Mouse (Mus musculus): Measurements from ENCODE around the gene Zmym3. TPM values are rescaled to one million over a fixed set of nuclear protein-coding genes. Genes with fewer than 3 reads are reported as not detected.
"Not testable (repeated sequence)": the region's sequence is repeated elsewhere in the genome, so short reads cannot be mapped to it uniquely, and the experiment has no call there.

The Zmym3 gene
- total RNA-seq, 4 experiments from 2014 or later, result 87.4 to 124 (median 103) TPM

- DNase-seq, result no peak
Observed at GRCm38 (mm10) chrX:101372946-101373345, 47.7 kb downstream of the Zmym3 start.

GRCm38 (mm10) chrX:101370573-101370972 is 50.1 kb downstream of the Zmym3 start:
- no peak for DNase-seq

GRCm38 (mm10) chrX:101369001-101369400 is 51.6 kb downstream of the Zmym3 start:
- peak; percentile 19 for DNase-seq

GRCm38 (mm10) chrX:101358902-101359301 is 61.7 kb downstream of the Zmym3 start:
- not testable (repeated sequence) for DNase-seq

Other genes with a start within 250 kb of the Zmym3 start
- 10 to 100 TPM; 49.1 to 69.9 (median 64.8) TPM for gene Snx12, start 198.3 kb downstream of the Zmym3 start, total RNA-seq (2022)
- 10 to 100 TPM; 34.8 to 37.6 (median 36.7) TPM for gene Foxo4, start 166.3 kb downstream of the Zmym3 start, total RNA-seq (2022)
- not detected for gene Gm614, start 156.9 kb downstream of the Zmym3 start, total RNA-seq (2022)
- 1 to 10 TPM; 4.7 to 6.7 (median 6.5) TPM for gene Il2rg, start 152.6 kb downstream of the Zmym3 start, total RNA-seq (2022)
- gene Gm20489, start 151.8 kb downstream of the Zmym3 start, total RNA-seq (2022), result 1 to 10 TPM in 1 of 4 experiments, not detected in 3; 1.2 TPM
- 10 to 100 TPM; 28.9 to 61.1 (median 42.5) TPM for gene Med12, start 146.8 kb downstream of the Zmym3 start, total RNA-seq (2022)
- gene Nlgn3, start 121.7 kb downstream of the Zmym3 start, total RNA-seq (2022), result 10 to 100 TPM; 23.5 to 27.3 (median 25.8) TPM
- gene Gjb1, start 44.5 kb downstream of the Zmym3 start, total RNA-seq (2022), result under 1 TPM in 1 of 4 experiments, not detected in 3; 0.48 TPM
- gene Nono, start 8.5 kb upstream of the Zmym3 start, total RNA-seq (2022), result 100 to 1,000 TPM; 175 to 204 (median 197) TPM
- gene Itgb1bp2, start 28.2 kb upstream of the Zmym3 start, total RNA-seq (2022), result 1 to 10 TPM in 1 of 4 experiments, under 1 TPM in 3; 0.38 to 1.3 (median 0.67) TPM
- gene Taf1, start 111.9 kb upstream of the Zmym3 start, total RNA-seq (2022), result 10 to 100 TPM; 33.6 to 44.9 (median 42.7) TPM
- 100 to 1,000 TPM; 180 to 279 (median 225) TPM for gene Ogt, start 219.2 kb upstream of the Zmym3 start, total RNA-seq (2022)

Measured in adrenal gland, adult 8-10 months (tissue).